Mouse (Mus musculus) bone marrow macrophage, adult 2 months (primary cell): ENCODE measurements around the gene Tbr1. TPM values are rescaled to one million over a fixed set of nuclear protein-coding genes. Genes with fewer than 3 reads are reported as not detected.

Experiments
- H3K27ac ChIP-seq: 2 replicates; pipeline ENCODE4 v1.5.1; 2012; ENCODE audit warnings: low read depth, low read length; ENCODE audit not compliant: insufficient read depth
- H3K4me1 ChIP-seq: 2 replicates; pipeline ENCODE4 v1.6.1; 2012; ENCODE audit warnings: low read length; ENCODE audit not compliant: control insufficient read depth, insufficient read depth
- H3K4me3 ChIP-seq: 2 replicates; pipeline ENCODE4 v1.5.1; 2012; ENCODE audit warnings: mild to moderate bottlenecking, low read length, moderate library complexity; ENCODE audit not compliant: insufficient read depth
- CTCF ChIP-seq: IDR thresholded peaks from 2 replicates; pipeline ENCODE4 v1.5.1; 2012; ENCODE audit warnings: low read depth, mild to moderate bottlenecking, low read length, moderate library complexity
- POLR2A ChIP-seq: IDR thresholded peaks from 2 replicates; pipeline ENCODE4 v1.6.1; 2012; ENCODE audit warnings: mild to moderate bottlenecking, low read depth, low read length, borderline replicate concordance
- polyA plus RNA-seq: library from polyadenylated mRNA; stranded (reverse); fragments of >200 nt; gene quantifications from 2 replicates; pipeline ENCODE4 v1.2.4, GENCODE M21; 2012; ENCODE audit not compliant: missing spikeins, insufficient read depth, insufficient read length

Gene Tbr1
- polyA plus RNA-seq, 1 experiment, result 0.40 TPM

GRCm38 (mm10) chr2:61837243-61837806 lies 34.6 kb downstream of the Tbr1 start:
- no peak overlapping the region for H3K27ac ChIP-seq
- no peak for TF ChIP-seq CTCF
- no peak for TF ChIP-seq POLR2A

More at GRCm38 (mm10) chr2:61837243-61837806, 34.6 kb downstream of the Tbr1 start:
- H3K4me1 ChIP-seq, result no peaks in the 10 kb centered on the region
- no peak overlapping the region for H3K4me3 ChIP-seq

Other genes starting within 250 kb of the Tbr1 start
- gene Tank, start 224.3 kb upstream of the Tbr1 start, polyA plus RNA-seq, result 71.1 and 74.1 TPM in 2 replicates
- 70.7 and 70.9 TPM in 2 replicates for gene Psmd14, start 91.2 kb upstream of the Tbr1 start, polyA plus RNA-seq
- gene Slc4a10, start 243.5 kb downstream of the Tbr1 start, polyA plus RNA-seq, result 0.24 TPM in 1 of 2 replicates, not detected in the other